Mouse (Mus musculus): ENCODE data around the gene Mdm2. TPM values are rescaled to one million over a fixed set of nuclear protein-coding genes. Genes with fewer than 3 reads are reported as not detected.

The Mdm2 gene
- polyA plus RNA-seq, 1 experiment = 22.9 TPM

- no peak for TF ChIP-seq CTCF (conservative IDR thresholded peaks at IDR 0.05; ENCODE audit: insufficient read depth, insufficient read length, low read depth, low read length)
- TF ChIP-seq POLR2A (IDR thresholded peaks at IDR 0.05; ENCODE audit: low read depth, low read length) = no peak
- Histone ChIP-seq H3K36me3 (ENCODE audit: control insufficient read depth, insufficient read depth, low read length) (0 out of 2 replicates have a peak, but pooled peaks cover 3% of the 10 kb centered on the region), H3K4me1 (ENCODE audit: control insufficient read depth, insufficient read depth, low read length) (peaks cover 10% of the 10 kb centered on the region), H3K27me3 (replicated peaks; ENCODE audit: control insufficient read depth, insufficient read depth, low read length) (no peaks in the 10 kb centered on the region), H3K4me3 (ENCODE audit: insufficient read depth, low read depth, low read length) (no peak overlapping the region), H3K27ac (ENCODE audit: insufficient read depth, low read depth, low read length) (no peak overlapping the region)
- no peak for DNase-seq
- 96% methylated on average over 7 of the region's 7 CpGs for WGBS
Measured at GRCm38 (mm10) chr10:117752304-117752821, 41.8 kb upstream of the Mdm2 start.

- Histone ChIP-seq H3K4me1 (ENCODE audit: control insufficient read depth, insufficient read depth, low read length) (peaks cover 10% of the 10 kb centered on the region), H3K27ac (ENCODE audit: insufficient read depth, low read depth, low read length) (no peak overlapping the region), H3K36me3 (ENCODE audit: control insufficient read depth, insufficient read depth, low read length) (0 out of 2 replicates have a peak, but pooled peaks cover 1% of the 10 kb centered on the region), H3K4me3 (ENCODE audit: insufficient read depth, low read depth, low read length) (no peak overlapping the region), H3K27me3 (replicated peaks; ENCODE audit: control insufficient read depth, insufficient read depth, low read length) (no peaks in the 10 kb centered on the region)
- no peak for DNase-seq
- 94% methylated on average over 6 of the region's 6 CpGs for WGBS
- TF ChIP-seq CTCF (conservative IDR thresholded peaks at IDR 0.05; ENCODE audit: insufficient read depth, insufficient read length, low read depth, low read length) = no peak
- no peak for TF ChIP-seq POLR2A (IDR thresholded peaks at IDR 0.05; ENCODE audit: low read depth, low read length)
Measured at GRCm38 (mm10) chr10:117751744-117752143, 41.2 kb upstream of the Mdm2 start.

- H3K36me3 ChIP-seq (ENCODE audit: control insufficient read depth, insufficient read depth, low read length) = 0 out of 2 replicates have a peak, but pooled peaks cover 1% of the 10 kb centered on the region
- WGBS = 98% methylated on average over 14 of the region's 14 CpGs
- no peak for DNase-seq
Measured at GRCm38 (mm10) chr10:117751282-117751610, 40.7 kb upstream of the Mdm2 start.

GRCm38 (mm10) chr10:117750529-117751281, 40.1 kb upstream of the Mdm2 start:
- Histone ChIP-seq H3K4me1 (ENCODE audit: control insufficient read depth, insufficient read depth, low read length) (peaks cover 10% of the 10 kb centered on the region), H3K36me3 (ENCODE audit: control insufficient read depth, insufficient read depth, low read length) (0 out of 2 replicates have a peak, but pooled peaks cover 1% of the 10 kb centered on the region), H3K4me3 (ENCODE audit: insufficient read depth, low read depth, low read length) (no peak overlapping the region), H3K27me3 (replicated peaks; ENCODE audit: control insufficient read depth, insufficient read depth, low read length) (no peaks in the 10 kb centered on the region), H3K27ac (ENCODE audit: insufficient read depth, low read depth, low read length) (no peak overlapping the region)
- TF ChIP-seq POLR2A (IDR thresholded peaks at IDR 0.05; ENCODE audit: low read depth, low read length) (no peak), CTCF (conservative IDR thresholded peaks at IDR 0.05; ENCODE audit: insufficient read depth, insufficient read length, low read depth, low read length) (no peak)
- no peak for DNase-seq
- WGBS = 96% methylated on average over 5 of the region's 5 CpGs

More at GRCm38 (mm10) chr10:117751282-117751610, 40.7 kb upstream of the Mdm2 start:
- H3K27ac ChIP-seq (ENCODE audit: insufficient read depth, low read depth, low read length) = no peak overlapping the region
- peaks cover 10% of the 10 kb centered on the region for H3K4me1 ChIP-seq (ENCODE audit: control insufficient read depth, insufficient read depth, low read length)
- H3K4me3 ChIP-seq (ENCODE audit: insufficient read depth, low read depth, low read length) = no peak overlapping the region
- TF ChIP-seq CTCF (conservative IDR thresholded peaks at IDR 0.05; ENCODE audit: insufficient read depth, insufficient read length, low read depth, low read length) (no peak), POLR2A (IDR thresholded peaks at IDR 0.05; ENCODE audit: low read depth, low read length) (no peak)
- H3K27me3 ChIP-seq (replicated peaks; ENCODE audit: control insufficient read depth, insufficient read depth, low read length) = no peaks in the 10 kb centered on the region

- no peak overlapping the region for H3K27ac ChIP-seq (ENCODE audit: insufficient read depth, low read depth, low read length)
- 0 out of 2 replicates have a peak, but pooled peaks cover 1% of the 10 kb centered on the region for H3K36me3 ChIP-seq (ENCODE audit: control insufficient read depth, insufficient read depth, low read length)
- DNase-seq = no peak
- no peaks in the 10 kb centered on the region for H3K27me3 ChIP-seq (replicated peaks; ENCODE audit: control insufficient read depth, insufficient read depth, low read length)
- WGBS = 94% methylated on average over 14 of the region's 14 CpGs
- no peak overlapping the region for H3K4me3 ChIP-seq (ENCODE audit: insufficient read depth, low read depth, low read length)
- H3K4me1 ChIP-seq (ENCODE audit: control insufficient read depth, insufficient read depth, low read length) = peaks cover 10% of the 10 kb centered on the region
- no peak for TF ChIP-seq POLR2A (IDR thresholded peaks at IDR 0.05; ENCODE audit: low read depth, low read length)
- TF ChIP-seq CTCF (conservative IDR thresholded peaks at IDR 0.05; ENCODE audit: insufficient read depth, insufficient read length, low read depth, low read length) = no peak
Measured at GRCm38 (mm10) chr10:117749787-117750343, 39.3 kb upstream of the Mdm2 start.

- H3K27me3 ChIP-seq (replicated peaks; ENCODE audit: control insufficient read depth, insufficient read depth, low read length) = no peaks in the 10 kb centered on the region
- WGBS = 94% methylated on average over 10 of the region's 10 CpGs
- no peak for TF ChIP-seq POLR2A (IDR thresholded peaks at IDR 0.05; ENCODE audit: low read depth, low read length)
- no peak for TF ChIP-seq CTCF (conservative IDR thresholded peaks at IDR 0.05; ENCODE audit: insufficient read depth, insufficient read length, low read depth, low read length)
- H3K4me1 ChIP-seq (ENCODE audit: control insufficient read depth, insufficient read depth, low read length) = peaks cover 11% of the 10 kb centered on the region
- peak overlapping the region; percentile 87 for H3K27ac ChIP-seq (ENCODE audit: insufficient read depth, low read depth, low read length)
- DNase-seq = no peak
- H3K36me3 ChIP-seq (ENCODE audit: control insufficient read depth, insufficient read depth, low read length) = 0 out of 2 replicates have a peak, but pooled peaks cover 1% of the 10 kb centered on the region
- H3K4me3 ChIP-seq (ENCODE audit: insufficient read depth, low read depth, low read length) = no peak overlapping the region
Measured at GRCm38 (mm10) chr10:117749050-117749686, 38.6 kb upstream of the Mdm2 start.
